Mouse (Mus musculus): ENCODE data around the gene Fgfbp1. TPM values are rescaled to one million over a fixed set of nuclear protein-coding genes. Genes with fewer than 3 reads are reported as not detected.

The Fgfbp1 gene
- polyA plus RNA-seq, 1 experiment from 2014 or later: 5.1 TPM

DNA sequence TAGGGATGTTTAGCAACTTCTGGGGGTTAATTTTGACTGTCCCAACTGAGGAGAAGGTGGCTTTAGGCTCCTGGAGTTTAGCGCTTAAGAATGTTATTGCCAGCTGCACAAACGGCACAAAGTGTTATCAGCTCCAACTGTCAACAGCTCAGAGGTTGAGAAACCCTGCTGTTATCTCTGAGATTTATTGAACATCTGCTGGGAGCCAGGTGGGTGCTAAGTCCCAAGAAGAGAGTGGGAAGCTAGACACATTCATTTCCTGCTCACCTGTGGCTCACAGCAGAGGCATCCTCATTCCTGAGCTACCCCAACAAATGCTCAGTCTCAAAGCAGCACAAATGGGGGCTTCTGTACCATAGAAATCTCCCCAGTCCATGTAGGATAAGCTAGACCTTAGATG is 10.4 kb downstream of the Fgfbp1 start:
- ATAC-seq (replicated peaks; ENCODE audit: low FRiP score): no peak
- H3K4me2 ChIP-seq: no peak overlapping the region
- no peaks in the 10 kb centered on the region for H3K27me3 ChIP-seq

DNA sequence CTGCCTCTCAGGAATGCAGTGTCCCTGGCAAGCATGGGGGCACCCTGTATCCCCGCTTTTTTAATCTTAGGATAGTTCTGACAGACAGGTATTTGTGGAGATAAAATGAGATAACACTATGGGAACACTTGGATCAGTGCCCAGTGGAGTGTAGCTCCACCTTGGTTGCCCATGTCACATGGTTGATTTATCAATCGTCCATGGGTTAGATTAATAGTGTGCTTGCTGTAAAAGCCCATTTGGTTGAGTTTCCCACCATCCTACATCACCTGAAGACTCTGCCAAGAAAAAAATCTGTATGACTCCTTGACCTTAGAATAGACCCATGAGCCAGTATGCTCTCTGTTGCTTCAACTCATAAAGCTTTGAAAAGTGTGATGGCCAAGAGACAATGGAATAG is 11.0 kb downstream of the Fgfbp1 start:
- ATAC-seq (replicated peaks; ENCODE audit: low FRiP score): no peak

More for the DNA sequence above, 10.4 kb downstream of the Fgfbp1 start:
- no peaks in the 10 kb centered on the region for H3K9me3 ChIP-seq (replicated peaks)
- H3K36me3 ChIP-seq: no peaks in the 10 kb centered on the region
- no peaks in the 10 kb centered on the region for H3K4me1 ChIP-seq
- H3K9ac ChIP-seq: no peak overlapping the region
- H3K4me3 ChIP-seq (replicated peaks): no peak overlapping the region
- no peak overlapping the region for H3K27ac ChIP-seq
- WGBS: 55% methylated on average over 2 of the region's 2 CpGs

DNA sequence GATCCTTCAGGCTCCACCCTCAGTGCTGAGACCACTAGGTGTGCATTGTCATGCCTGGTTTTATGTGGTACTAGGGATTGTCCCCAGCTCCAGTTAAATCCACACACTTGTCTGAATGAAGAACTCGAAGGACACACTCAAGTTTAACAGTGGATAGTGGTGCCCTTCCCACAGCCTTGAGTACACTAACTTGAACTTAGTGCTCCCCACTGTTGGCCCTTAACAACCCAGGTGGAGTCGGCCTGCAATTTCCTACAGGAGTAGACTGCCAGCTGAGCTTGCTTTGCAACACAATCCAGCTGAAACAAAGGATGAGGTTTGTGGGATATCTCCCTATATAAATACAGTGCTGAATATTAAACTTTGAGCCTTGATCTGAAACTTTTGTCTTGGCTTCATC is 12.9 kb downstream of the Fgfbp1 start:
- 63% methylated on average over 2 of the region's 2 CpGs for WGBS
- Histone ChIP-seq H3K9ac (no peak overlapping the region), H3K4me2 (no peak overlapping the region), H3K4me1 (no peaks in the 10 kb centered on the region), H3K27ac (no peak overlapping the region), H3K4me3 (replicated peaks) (no peak overlapping the region), H3K36me3 (no peaks in the 10 kb centered on the region), H3K9me3 (replicated peaks) (no peaks in the 10 kb centered on the region), H3K27me3 (no peaks in the 10 kb centered on the region)
- ATAC-seq (replicated peaks; ENCODE audit: low FRiP score): no peak

More for the DNA sequence above, 11.0 kb downstream of the Fgfbp1 start:
- no peak overlapping the region for H3K9ac ChIP-seq
- no peak overlapping the region for H3K4me3 ChIP-seq (replicated peaks)
- no peaks in the 10 kb centered on the region for H3K27me3 ChIP-seq
- H3K4me2 ChIP-seq: no peak overlapping the region
- H3K4me1 ChIP-seq: no peaks in the 10 kb centered on the region
- WGBS: 82% methylated on average over 2 of the region's 2 CpGs
- no peaks in the 10 kb centered on the region for H3K36me3 ChIP-seq
- no peak overlapping the region for H3K27ac ChIP-seq
- H3K9me3 ChIP-seq (replicated peaks): no peaks in the 10 kb centered on the region

DNA sequence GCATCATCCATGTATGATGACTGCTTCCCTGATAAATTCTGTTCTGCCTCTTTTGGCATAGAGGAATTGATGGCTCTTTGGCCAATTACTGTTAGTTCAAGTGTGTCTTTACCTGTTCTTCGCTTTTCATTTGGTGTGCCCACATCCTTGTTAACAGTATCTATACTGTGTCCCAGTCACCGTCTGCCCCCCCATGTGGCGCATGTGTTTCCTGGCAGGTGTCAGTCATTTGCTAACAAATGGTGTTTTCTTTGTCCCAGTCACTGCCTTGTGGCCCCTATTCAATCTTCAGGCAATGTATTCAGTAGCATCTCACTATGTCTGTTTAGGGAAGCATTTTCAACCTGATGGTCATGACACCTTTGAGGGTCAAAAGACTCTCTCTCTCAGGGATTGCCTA is 20.5 kb downstream of the Fgfbp1 start:
- Histone ChIP-seq H3K4me1 (no peaks in the 10 kb centered on the region), H3K27ac (no peak overlapping the region), H3K4me3 (replicated peaks) (no peak overlapping the region), H3K4me2 (no peak overlapping the region), H3K27me3 (no peaks in the 10 kb centered on the region), H3K36me3 (no peaks in the 10 kb centered on the region), H3K9ac (no peak overlapping the region), H3K9me3 (replicated peaks) (no peaks in the 10 kb centered on the region)
- ATAC-seq (replicated peaks; ENCODE audit: low FRiP score): no peak
- WGBS: 95% methylated on average over 3 of the region's 3 CpGs

DNA sequence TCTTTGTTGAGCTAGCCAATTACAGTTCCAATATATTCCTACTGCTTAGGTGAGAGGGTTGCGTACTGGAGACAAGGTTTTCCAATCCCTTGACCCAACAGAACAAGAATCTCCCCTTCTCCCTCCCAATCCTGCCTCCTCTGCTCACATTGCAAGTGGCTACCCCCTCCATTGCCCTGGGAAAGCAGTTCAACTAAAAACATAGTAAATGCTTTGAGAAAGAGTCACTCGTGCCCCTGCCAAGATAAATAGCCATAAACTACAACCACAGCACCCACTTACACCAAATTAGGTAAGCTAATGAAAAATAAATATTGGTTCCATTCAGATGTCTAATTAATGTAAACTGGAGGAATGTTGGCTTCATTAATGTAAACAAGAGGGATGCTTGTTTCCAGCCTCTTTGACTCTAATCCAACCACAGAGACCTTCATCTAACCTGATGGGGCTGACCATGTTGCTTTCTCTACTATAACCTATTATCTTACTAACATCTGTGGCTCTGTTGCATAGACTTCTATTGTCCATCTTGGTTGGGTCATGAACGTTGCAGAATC is 21.6 kb downstream of the Fgfbp1 start:
- H3K9me3 ChIP-seq (replicated peaks): no peaks in the 10 kb centered on the region
- H3K4me3 ChIP-seq (replicated peaks): no peak overlapping the region
- no peaks in the 10 kb centered on the region for H3K36me3 ChIP-seq
- H3K27ac ChIP-seq: no peak overlapping the region
- no peak overlapping the region for H3K9ac ChIP-seq
- no peak for ATAC-seq (replicated peaks; ENCODE audit: low FRiP score)
- H3K27me3 ChIP-seq: no peaks in the 10 kb centered on the region
- no peak overlapping the region for H3K4me2 ChIP-seq
- 79% methylated on average over 3 of the region's 3 CpGs for WGBS
- no peaks in the 10 kb centered on the region for H3K4me1 ChIP-seq

DNA sequence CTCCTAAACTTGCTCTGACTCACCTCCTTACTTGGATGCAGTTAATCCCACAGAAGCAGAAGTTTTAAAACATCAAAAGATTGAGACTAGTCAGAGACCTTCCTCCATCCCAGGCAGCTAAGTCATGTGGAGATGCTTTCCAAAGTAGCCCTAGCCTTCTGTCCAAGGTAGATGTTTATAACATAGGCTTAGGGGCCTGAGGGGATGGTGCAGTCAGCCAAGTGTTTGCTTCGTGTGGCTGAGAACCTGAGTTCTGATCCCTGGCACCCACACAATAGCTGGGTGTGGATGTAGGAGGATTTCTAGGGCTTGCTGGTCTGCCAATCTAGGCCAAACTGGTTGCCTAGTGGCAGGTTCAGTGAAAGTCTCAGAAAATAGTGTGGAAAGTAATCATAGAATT is 28.3 kb downstream of the Fgfbp1 start:
- 78% methylated on average over 1 of the region's 1 CpGs for WGBS

DNA sequence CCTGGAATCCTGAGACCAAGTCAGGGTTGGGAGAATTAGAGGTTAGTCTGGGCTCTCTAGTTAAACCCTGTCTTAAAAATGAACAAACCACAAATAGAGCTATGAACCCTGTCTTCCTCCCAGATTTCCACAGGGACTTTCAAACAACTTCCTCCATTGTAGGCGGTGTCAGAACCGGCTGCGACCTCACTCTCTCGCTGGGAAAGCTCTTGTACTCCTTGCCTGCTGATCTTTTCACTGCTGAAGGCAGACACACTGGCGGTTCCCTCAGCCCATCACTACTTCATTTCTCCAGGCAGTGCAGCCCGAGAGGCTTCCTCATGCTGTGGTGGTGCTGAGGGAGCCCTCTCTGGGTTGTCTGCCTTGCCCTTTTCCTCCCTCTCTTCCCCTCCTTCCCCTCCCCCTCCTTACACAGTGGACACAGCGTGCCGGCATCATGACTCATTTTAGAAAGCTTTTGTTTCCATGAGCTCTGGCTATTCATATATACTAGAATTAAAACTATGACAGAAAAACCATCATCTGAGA is 32.8 kb downstream of the Fgfbp1 start:
- Histone ChIP-seq H3K4me2 (peak overlapping the region; percentile 66), H3K4me3 (replicated peaks) (peak overlapping the region; percentile 35), H3K27ac (peak overlapping the region; percentile 93), H3K4me1 (peaks cover 25% of the 10 kb centered on the region), H3K27me3 (no peaks in the 10 kb centered on the region), H3K9me3 (replicated peaks) (no peaks in the 10 kb centered on the region), H3K9ac (no peak overlapping the region), H3K36me3 (no peaks in the 10 kb centered on the region)
- 3% methylated on average over 8 of the region's 8 CpGs for WGBS
- ATAC-seq (replicated peaks; ENCODE audit: low FRiP score): peak; percentile 47; the same call in 1 of the 2 replicates

More for the DNA sequence above, 28.3 kb downstream of the Fgfbp1 start:
- no peaks in the 10 kb centered on the region for H3K9me3 ChIP-seq (replicated peaks)
- H3K36me3 ChIP-seq: no peaks in the 10 kb centered on the region
- H3K4me3 ChIP-seq (replicated peaks): no peak overlapping the region
- no peak overlapping the region for H3K4me2 ChIP-seq
- H3K27ac ChIP-seq: no peak overlapping the region
- ATAC-seq (replicated peaks; ENCODE audit: low FRiP score): no peak
- H3K9ac ChIP-seq: no peak overlapping the region
- H3K27me3 ChIP-seq: no peaks in the 10 kb centered on the region
- peaks cover 10% of the 10 kb centered on the region for H3K4me1 ChIP-seq

DNA sequence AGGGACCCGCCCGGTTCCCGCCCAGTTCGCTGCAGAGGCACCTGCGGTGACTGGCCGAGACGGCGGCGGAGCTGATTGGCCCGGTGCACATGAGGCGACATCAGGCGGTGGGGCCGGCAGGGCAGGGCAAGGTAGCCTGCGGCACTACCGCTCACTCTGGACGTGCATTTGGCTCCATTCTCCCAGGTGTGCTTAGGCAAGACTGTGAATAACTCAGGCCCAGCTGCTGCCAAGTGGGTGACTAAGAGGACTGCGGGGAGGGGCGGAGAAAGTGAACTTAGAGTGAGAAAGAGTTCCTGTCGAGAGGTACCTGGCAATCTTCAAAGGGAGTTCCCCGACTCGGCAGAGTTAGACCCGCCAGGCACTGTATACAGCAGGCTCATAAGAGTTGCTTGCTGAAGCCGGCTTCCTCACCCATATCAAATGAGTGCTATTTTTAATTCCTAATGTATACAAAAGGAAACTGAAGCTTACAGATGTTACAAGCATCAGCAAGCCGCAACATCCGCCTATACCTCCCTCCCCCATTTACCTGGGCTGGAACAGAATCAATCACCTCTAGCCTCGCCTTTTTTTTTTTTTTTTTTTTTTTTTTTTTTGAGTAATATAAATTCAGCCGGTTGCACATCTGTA is 33.4 kb downstream of the Fgfbp1 start:
- H3K27me3 ChIP-seq: no peaks in the 10 kb centered on the region
- ATAC-seq (replicated peaks; ENCODE audit: low FRiP score): peak; percentile 96
- H3K4me3 ChIP-seq (replicated peaks): peak overlapping the region; percentile 35
- WGBS: 1% methylated on average over 27 of the region's 27 CpGs
- peaks cover 25% of the 10 kb centered on the region for H3K4me1 ChIP-seq
- H3K9ac ChIP-seq: no peak overlapping the region
- H3K27ac ChIP-seq: peak overlapping the region; percentile 93
- peak overlapping the region; percentile 66 for H3K4me2 ChIP-seq
- H3K9me3 ChIP-seq (replicated peaks): no peaks in the 10 kb centered on the region
- no peaks in the 10 kb centered on the region for H3K36me3 ChIP-seq

DNA sequence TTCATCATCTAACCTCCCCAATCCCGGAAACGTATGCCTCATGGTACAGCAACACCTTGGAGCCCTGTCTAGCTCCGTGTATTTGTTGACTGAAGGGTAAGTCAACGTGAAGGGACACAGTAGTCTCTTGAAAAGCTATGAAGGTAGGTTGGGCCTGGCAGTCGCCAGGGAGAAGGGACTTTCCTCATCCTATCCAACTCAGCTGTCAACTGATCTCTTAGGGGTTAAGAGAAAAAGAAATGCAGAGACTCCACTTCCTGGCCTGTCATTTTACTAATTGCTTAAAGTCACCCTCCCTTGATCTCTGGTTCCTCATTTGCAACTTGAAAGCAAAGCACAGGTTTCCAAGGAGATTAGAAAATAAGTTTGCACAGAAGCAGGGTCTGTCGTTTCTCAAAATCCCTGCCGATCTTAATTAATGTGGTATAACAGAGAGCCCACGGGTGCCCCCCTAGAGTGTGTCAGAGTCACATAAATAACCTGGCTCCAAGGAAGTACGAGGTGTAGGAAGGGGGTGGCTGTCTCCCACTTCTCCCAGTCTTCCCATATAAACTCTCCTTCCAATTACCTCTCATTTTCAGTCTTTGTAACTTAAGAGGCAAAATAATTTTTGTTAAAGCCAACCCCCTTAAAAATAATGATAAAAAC is 34.1 kb downstream of the Fgfbp1 start:
- Histone ChIP-seq H3K27me3 (no peaks in the 10 kb centered on the region), H3K4me2 (peak overlapping the region; percentile 66), H3K9ac (no peak overlapping the region), H3K4me3 (replicated peaks) (peak overlapping the region; percentile 35), H3K36me3 (no peaks in the 10 kb centered on the region), H3K4me1 (peaks cover 25% of the 10 kb centered on the region), H3K9me3 (replicated peaks) (no peaks in the 10 kb centered on the region), H3K27ac (peak overlapping the region; percentile 93)
- peak; percentile 50; the same call in 1 of the 2 replicates for ATAC-seq (replicated peaks; ENCODE audit: low FRiP score)
- 13% methylated on average over 9 of the region's 9 CpGs for WGBS

DNA sequence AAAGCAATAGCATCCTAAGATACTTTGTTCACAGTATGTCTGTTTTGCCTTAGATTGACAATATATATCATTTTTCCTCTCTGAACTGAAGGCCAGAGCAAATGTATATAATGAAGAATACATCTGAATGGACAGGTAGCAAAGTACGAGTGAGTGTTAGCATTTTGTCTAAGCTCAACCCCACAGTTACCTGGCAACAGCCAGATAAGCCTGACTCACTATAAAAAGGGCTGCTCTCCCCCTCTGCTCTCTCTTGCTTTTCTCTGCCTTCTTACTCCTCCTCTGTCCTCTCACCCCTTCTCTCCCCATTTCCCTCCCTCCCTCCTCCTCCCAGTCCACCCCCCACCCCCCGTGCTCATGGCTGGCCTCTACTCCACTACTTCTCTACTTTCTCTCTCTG is 48.3 kb downstream of the Fgfbp1 start:
- Histone ChIP-seq H3K9me3 (replicated peaks) (no peaks in the 10 kb centered on the region), H3K4me2 (no peak overlapping the region), H3K36me3 (no peaks in the 10 kb centered on the region), H3K27ac (no peak overlapping the region), H3K9ac (no peak overlapping the region), H3K4me1 (no peaks in the 10 kb centered on the region), H3K4me3 (replicated peaks) (no peak overlapping the region), H3K27me3 (no peaks in the 10 kb centered on the region)
- WGBS: 40% methylated on average over 2 of the region's 2 CpGs
- 0 out of 2 replicates have a peak, but pooled peaks have one; percentile 12 for ATAC-seq (replicated peaks; ENCODE audit: low FRiP score)
